Mouse (Mus musculus) lung, embryonic 14.5 days (tissue): ENCODE data around the gene Rft1. TPM values are rescaled to one million over a fixed set of nuclear protein-coding genes. Genes with fewer than 3 reads are reported as not detected.

Experiments used
- ATAC-seq: fragments of 200-750 bp; cut with Nextera tagmentation; 2 replicates; pipeline ENCODE4 v1.8.0; 2017; ENCODE audit warnings: mild to moderate bottlenecking, moderate TSS enrichment, moderate library complexity; ENCODE audit not compliant: insufficient read depth
- DNase-seq: peaks from one replicate; pipeline ENCODE4 v3.0.0-alpha.2; 2015
- H3K27ac ChIP-seq: fragments of 300-500 bp; sonication (generic); 2 replicates; pipeline ENCODE4 v1.5.1; 2014; ENCODE audit warnings: low read depth, mild to moderate bottlenecking, moderate library complexity
- H3K27me3 ChIP-seq: fragments of 300-500 bp; sonication (generic); 2 replicates; pipeline ENCODE4 v1.6.1; 2014; ENCODE audit warnings: low read length, control low read depth; ENCODE audit not compliant: insufficient read depth
- H3K36me3 ChIP-seq: fragments of 300-500 bp; sonication (generic); 2 replicates; pipeline ENCODE4 v1.6.1; 2014; ENCODE audit warnings: control low read depth; ENCODE audit not compliant: insufficient read depth
- H3K4me1 ChIP-seq: fragments of 300-500 bp; sonication (generic); 2 replicates; pipeline ENCODE4 v1.6.1; 2014; ENCODE audit warnings: antibody characterized with exemption, control low read depth; ENCODE audit not compliant: insufficient read depth
- H3K4me2 ChIP-seq: fragments of 300-500 bp; sonication (generic); 2 replicates; pipeline ENCODE4 v1.6.1; 2014; ENCODE audit warnings: mild to moderate bottlenecking
- H3K4me3 ChIP-seq: fragments of 300-500 bp; sonication (generic); 2 replicates; pipeline ENCODE4 v1.5.1; 2014; ENCODE audit warnings: low read depth, low read length
- H3K9ac ChIP-seq: fragments of 300-500 bp; sonication (generic); 2 replicates; pipeline ENCODE4 v1.6.1; 2014
- H3K9me3 ChIP-seq: fragments of 300-500 bp; sonication (generic); 2 replicates; pipeline ENCODE4 v1.6.1; 2016; ENCODE audit warnings: low read depth, low read length, control low read depth
- CTCF ChIP-seq: IDR thresholded peaks from 2 replicates; pipeline ENCODE4 v1.5.1; 2016; ENCODE audit warnings: antibody characterized with exemption, low read depth
- WGBS: fragments of 180-500 bp; shearing (Covaris S2); extraction: QIAGEN DNeasy Blood & Tissue Kit; methylation state at CpG from one replicate; pipeline ENCODE4 v1.1.7; 2014; 5-methylcytosine and 5-hydroxymethylcytosine counted together
- polyA plus RNA-seq: library from polyadenylated mRNA; unstranded; fragments of >200 nt; fragmentation: Nextera tagmentation; extraction: Ambion mirVana; gene quantifications from 2 replicates; pipeline ENCODE4 v1.2.1, GENCODE M21; 2014

Rft1 gene
- polyA plus RNA-seq, 1 experiment from 2014 or later: 18.0 TPM

DNA sequence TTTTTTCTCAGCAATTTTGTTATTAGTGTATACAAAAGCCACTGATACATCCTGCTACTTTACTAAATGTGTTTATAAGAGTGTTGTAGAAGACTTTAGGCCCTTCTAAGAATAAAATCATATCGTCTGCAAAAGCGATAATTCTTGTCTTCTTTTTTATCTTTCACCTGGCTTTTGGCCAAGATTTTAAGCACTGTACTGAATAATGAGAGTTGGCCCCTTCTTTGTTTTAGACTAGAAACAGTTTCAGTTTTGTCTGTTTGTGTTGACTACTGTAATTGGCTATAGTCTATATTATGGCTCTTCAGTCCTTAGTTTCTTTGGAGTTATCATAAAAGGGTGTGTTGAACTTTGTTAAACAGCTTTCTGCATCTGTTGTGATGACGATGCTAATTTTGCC, 77.7 kb downstream of the Rft1 start:
- Histone ChIP-seq H3K9ac (no peak overlapping the region), H3K27ac (no peak overlapping the region), H3K9me3 (no peaks in the 10 kb centered on the region), H3K4me3 (no peak overlapping the region), H3K27me3 (no peaks in the 10 kb centered on the region), H3K4me2 (no peak overlapping the region), H3K4me1 (no peaks in the 10 kb centered on the region), H3K36me3 (no peaks in the 10 kb centered on the region)
- ATAC-seq (no peak), DNase-seq (peak; percentile 66)
- 58% methylated on average over 3 of the region's 3 CpGs for WGBS
- TF ChIP-seq CTCF: no peak

- DNase-seq (no peak), ATAC-seq (no peak)
- no peak overlapping the region for H3K4me2 ChIP-seq
- no peaks in the 10 kb centered on the region for H3K36me3 ChIP-seq
- H3K4me3 ChIP-seq: no peak overlapping the region
- no peak for TF ChIP-seq CTCF
- WGBS: 95% methylated on average over 5 of the region's 5 CpGs
- H3K27me3 ChIP-seq: no peaks in the 10 kb centered on the region
- H3K27ac ChIP-seq: no peak overlapping the region
- no peaks in the 10 kb centered on the region for H3K4me1 ChIP-seq
- H3K9ac ChIP-seq: no peak overlapping the region
- H3K9me3 ChIP-seq: no peaks in the 10 kb centered on the region
These were observed 80.5 kb downstream of the Rft1 start for GRCm38 (mm10) chr14:30734665-30735064.

DNA sequence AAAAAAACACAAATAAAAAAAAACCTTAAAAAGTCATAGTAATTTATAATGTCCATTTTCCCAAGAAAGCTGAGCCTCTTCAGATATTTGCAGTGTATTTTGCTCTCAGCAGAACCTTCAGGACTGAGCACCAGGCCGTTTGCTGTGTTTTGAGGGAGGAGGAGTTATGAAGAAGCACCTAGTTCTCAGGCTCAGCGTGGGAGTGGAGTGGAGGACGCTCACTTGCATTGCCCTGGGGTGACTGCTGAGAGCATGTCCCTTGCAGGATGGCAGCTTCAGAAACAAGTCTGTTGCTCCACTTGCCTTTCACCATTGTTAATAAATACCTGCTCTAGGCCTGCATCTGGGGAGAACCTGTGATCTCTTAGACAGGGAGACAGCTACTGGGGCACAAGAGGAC, 81.7 kb downstream of the Rft1 start:
- no peak for DNase-seq
- no peak for TF ChIP-seq CTCF
- 64% methylated on average over 3 of the region's 3 CpGs for WGBS

DNA sequence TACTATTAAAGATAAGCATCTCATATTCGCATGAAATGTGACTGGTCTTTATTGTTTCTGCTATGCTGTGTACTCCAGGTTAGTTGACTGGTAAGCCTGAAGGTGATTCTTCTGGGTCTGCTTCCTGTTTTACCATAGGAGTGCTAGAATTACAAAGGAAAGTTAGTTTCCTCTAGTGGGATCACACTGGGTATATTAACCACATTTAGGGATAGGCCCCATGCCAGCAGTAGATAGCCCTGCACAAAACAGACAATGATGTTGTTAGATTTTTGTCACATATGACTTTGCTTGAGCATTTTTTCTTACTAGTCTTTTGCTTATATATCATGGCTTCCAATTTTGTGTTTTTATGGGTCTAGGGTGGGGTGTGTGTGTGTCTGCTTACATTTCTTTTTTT, 82.3 kb downstream of the Rft1 start:
- Histone ChIP-seq H3K9ac (no peak overlapping the region), H3K27ac (no peak overlapping the region), H3K4me2 (no peak overlapping the region), H3K4me1 (no peaks in the 10 kb centered on the region), H3K27me3 (no peaks in the 10 kb centered on the region), H3K4me3 (no peak overlapping the region), H3K9me3 (no peaks in the 10 kb centered on the region), H3K36me3 (no peaks in the 10 kb centered on the region)
- no peak for DNase-seq
- no peak for ATAC-seq
- 88% methylated on average over 1 of the region's 1 CpGs for WGBS
- TF ChIP-seq CTCF: no peak

More for the DNA sequence above, 81.7 kb downstream of the Rft1 start:
- Histone ChIP-seq H3K36me3 (no peaks in the 10 kb centered on the region), H3K4me3 (no peak overlapping the region), H3K27me3 (no peaks in the 10 kb centered on the region), H3K9ac (no peak overlapping the region), H3K27ac (no peak overlapping the region), H3K4me1 (no peaks in the 10 kb centered on the region), H3K4me2 (no peak overlapping the region), H3K9me3 (no peaks in the 10 kb centered on the region)
- no peak for ATAC-seq

Other genes with a start within 250 kb of the Rft1 start
- gene Dcp1a, start 174.8 kb upstream of the Rft1 start, polyA plus RNA-seq: 34.4 and 35.0 TPM in 2 replicates
- gene Cacna1d, start 162.9 kb upstream of the Rft1 start, polyA plus RNA-seq: 10.5 and 10.9 TPM in 2 replicates
- gene Tkt, start 106.0 kb upstream of the Rft1 start, polyA plus RNA-seq: 145 and 152 TPM in 2 replicates
- 48.9 and 54.0 TPM in 2 replicates for gene Prkcd, start 28.1 kb upstream of the Rft1 start, polyA plus RNA-seq
- gene Sfmbt1, start 60.5 kb downstream of the Rft1 start, polyA plus RNA-seq: 14.7 and 15.0 TPM in 2 replicates
- gene Tmem110, start 171.2 kb downstream of the Rft1 start, polyA plus RNA-seq: 32.2 and 33.7 TPM in 2 replicates
- gene Mustn1, start 224.8 kb downstream of the Rft1 start, polyA plus RNA-seq: 3.8 and 5.1 TPM in 2 replicates
- gene Itih4, start 232.1 kb downstream of the Rft1 start, polyA plus RNA-seq: not detected in 2 replicates